Mouse (Mus musculus): ENCODE measurements around the gene Brip1. TPM values are rescaled to one million over a fixed set of nuclear protein-coding genes. Genes with fewer than 3 reads are reported as not detected.

The Brip1 gene
- polyA plus RNA-seq, 1 experiment from 2014 or later = 11.4 TPM

DNA sequence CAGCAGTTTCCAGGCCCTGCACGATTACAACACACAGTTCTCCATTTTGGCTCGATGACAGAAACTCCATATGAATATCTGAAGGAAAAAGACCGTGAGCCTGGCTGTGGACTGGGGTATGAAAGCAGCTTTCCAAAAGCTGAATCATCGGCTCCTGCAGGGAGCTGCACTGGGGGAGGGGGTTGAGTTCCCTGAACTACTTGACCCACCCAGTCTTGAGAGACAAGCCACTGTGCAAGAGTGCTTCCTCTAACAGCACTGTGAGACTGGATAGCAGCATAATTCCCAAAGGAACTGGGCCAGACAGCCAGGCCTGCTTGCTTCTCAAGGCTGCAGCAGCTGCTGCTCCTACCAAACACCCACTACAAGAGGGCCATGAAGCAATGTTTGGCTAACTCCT is 178.6 kb downstream of the Brip1 start:
- peak; percentile 98 for ATAC-seq (ENCODE audit: low read depth)
- no peak overlapping the region for H3K4me3 ChIP-seq (ENCODE audit: low read length)
- no peaks in the 10 kb centered on the region for H3K27me3 ChIP-seq (ENCODE audit: control insufficient read depth, insufficient read depth, low read depth, low read length)
- H3K36me3 ChIP-seq (ENCODE audit: control insufficient read depth, insufficient read depth, low read length) = no peaks in the 10 kb centered on the region
- 26% methylated on average over 4 of the region's 4 CpGs for WGBS
- no peak overlapping the region for H3K4me2 ChIP-seq (ENCODE audit: low read depth, low read length)
- no peaks in the 10 kb centered on the region for H3K9me3 ChIP-seq (ENCODE audit: control insufficient read depth, low read length)
- H3K9ac ChIP-seq (ENCODE audit: low read length) = no peak overlapping the region
- peak overlapping the region; percentile 45 for H3K27ac ChIP-seq (ENCODE audit: low read length)
- H3K4me1 ChIP-seq (replicated peaks; ENCODE audit: control insufficient read depth, insufficient read depth, low read length) = peaks cover 9% of the 10 kb centered on the region

DNA sequence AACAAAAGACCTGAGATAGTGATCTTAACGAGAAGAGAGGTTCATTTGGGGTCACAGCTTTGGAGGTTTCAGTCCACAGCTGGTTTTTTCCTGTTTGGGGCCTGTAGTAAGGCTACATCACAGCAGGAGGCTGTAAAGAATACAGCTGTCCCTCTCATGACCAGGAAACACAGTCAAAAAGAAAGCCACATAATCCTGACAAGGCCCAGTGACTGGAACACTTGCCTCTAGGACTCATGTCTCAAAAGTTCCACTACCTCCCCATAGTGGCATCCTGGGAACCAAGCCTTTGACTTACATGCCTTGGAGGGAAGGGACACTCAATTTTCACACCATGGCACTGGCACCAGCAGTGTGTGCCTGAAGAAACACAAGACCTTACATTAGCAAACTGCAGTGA is 181.0 kb downstream of the Brip1 start:
- Histone ChIP-seq H3K27me3 (ENCODE audit: control insufficient read depth, insufficient read depth, low read depth, low read length) (no peaks in the 10 kb centered on the region), H3K9ac (ENCODE audit: low read length) (no peak overlapping the region), H3K27ac (ENCODE audit: low read length) (no peak overlapping the region), H3K4me2 (ENCODE audit: low read depth, low read length) (no peak overlapping the region), H3K9me3 (ENCODE audit: control insufficient read depth, low read length) (no peaks in the 10 kb centered on the region), H3K4me3 (ENCODE audit: low read length) (no peak overlapping the region), H3K4me1 (replicated peaks; ENCODE audit: control insufficient read depth, insufficient read depth, low read length) (peaks cover 12% of the 10 kb centered on the region), H3K36me3 (ENCODE audit: control insufficient read depth, insufficient read depth, low read length) (no peaks in the 10 kb centered on the region)
- 47% methylated on average over 1 of the region's 1 CpGs for WGBS
- no peak for ATAC-seq (ENCODE audit: low read depth)

DNA sequence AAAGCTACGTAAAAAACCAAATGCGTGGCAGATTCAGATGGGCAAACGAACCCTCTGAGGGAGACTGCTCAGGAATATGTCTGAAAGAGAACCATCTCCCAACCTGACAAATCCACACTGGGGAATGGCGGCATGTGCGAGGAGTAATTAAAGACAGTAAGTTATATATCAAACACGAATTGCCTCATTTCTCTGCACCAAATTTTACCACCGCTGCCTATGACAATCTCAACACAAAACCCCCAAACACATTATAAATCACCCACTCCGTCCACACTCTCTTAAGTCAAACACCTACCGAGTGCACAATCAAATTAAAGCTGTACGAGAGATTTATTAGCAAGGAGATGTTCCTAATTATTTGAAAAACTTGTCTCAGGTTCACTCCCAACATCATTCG is 184.8 kb downstream of the Brip1 start:
- Histone ChIP-seq H3K4me1 (replicated peaks; ENCODE audit: control insufficient read depth, insufficient read depth, low read length) (peaks cover 3% of the 10 kb centered on the region; the same call in 1 of the 2 replicates), H3K36me3 (ENCODE audit: control insufficient read depth, insufficient read depth, low read length) (no peaks in the 10 kb centered on the region), H3K4me2 (ENCODE audit: low read depth, low read length) (0 out of 2 replicates have a peak overlapping the region, but pooled peaks have one; percentile 8), H3K27me3 (ENCODE audit: control insufficient read depth, insufficient read depth, low read depth, low read length) (no peaks in the 10 kb centered on the region), H3K4me3 (ENCODE audit: low read length) (no peak overlapping the region), H3K9ac (ENCODE audit: low read length) (no peak overlapping the region), H3K9me3 (ENCODE audit: control insufficient read depth, low read length) (no peaks in the 10 kb centered on the region), H3K27ac (ENCODE audit: low read length) (no peak overlapping the region)
- WGBS = 49% methylated on average over 11 of the region's 11 CpGs
- no peak for ATAC-seq (ENCODE audit: low read depth)

DNA sequence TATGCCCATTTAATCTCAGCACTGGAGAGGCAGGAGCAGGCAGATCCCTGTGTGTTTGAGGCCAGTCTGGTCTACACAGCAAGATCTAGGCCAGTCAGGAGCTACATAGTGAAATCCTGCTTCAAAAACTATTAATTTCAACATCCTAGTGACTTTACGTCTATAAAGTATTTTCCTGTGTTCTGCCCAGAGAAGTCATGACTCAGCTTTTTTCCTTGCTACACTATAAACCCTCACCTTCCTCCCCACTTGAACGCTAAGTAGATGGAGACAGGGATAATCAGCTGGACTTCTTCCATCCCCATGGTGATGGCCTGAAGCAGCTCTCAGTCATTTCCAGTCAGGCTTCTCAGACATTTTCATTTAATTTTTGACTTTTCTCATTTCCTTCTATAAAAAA is 187.9 kb downstream of the Brip1 start:
- no peaks in the 10 kb centered on the region for H3K9me3 ChIP-seq (ENCODE audit: control insufficient read depth, low read length)

DNA sequence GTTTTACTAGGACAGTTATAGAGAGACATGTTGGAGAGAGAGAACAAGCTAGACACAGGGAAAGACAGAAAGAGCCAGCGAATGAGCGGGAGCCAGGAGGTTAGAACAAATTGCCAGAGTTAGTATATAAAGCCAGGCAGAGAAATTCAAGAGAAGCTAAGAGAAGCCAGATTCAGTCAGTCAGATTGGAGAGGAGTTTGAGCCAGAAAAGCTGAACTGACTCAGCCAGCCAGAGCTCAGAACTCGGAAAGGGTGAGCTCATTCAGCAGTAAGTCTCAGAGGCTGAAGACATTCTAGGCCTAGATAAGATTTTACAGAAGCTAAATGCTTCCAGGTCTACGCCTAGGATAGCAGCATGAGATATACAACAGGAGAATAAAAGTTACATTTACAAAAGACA is 190.5 kb downstream of the Brip1 start:
- Histone ChIP-seq H3K4me2 (ENCODE audit: low read depth, low read length) (no peak overlapping the region), H3K4me3 (ENCODE audit: low read length) (no peak overlapping the region), H3K36me3 (ENCODE audit: control insufficient read depth, insufficient read depth, low read length) (no peaks in the 10 kb centered on the region), H3K4me1 (replicated peaks; ENCODE audit: control insufficient read depth, insufficient read depth, low read length) (no peaks in the 10 kb centered on the region), H3K27me3 (ENCODE audit: control insufficient read depth, insufficient read depth, low read depth, low read length) (no peaks in the 10 kb centered on the region), H3K27ac (ENCODE audit: low read length) (no peak overlapping the region), H3K9me3 (ENCODE audit: control insufficient read depth, low read length) (no peaks in the 10 kb centered on the region), H3K9ac (ENCODE audit: low read length) (no peak overlapping the region)
- ATAC-seq (ENCODE audit: low read depth) = no peak
- WGBS = 79% methylated on average over 4 of the region's 4 CpGs

More for the DNA sequence above, 187.9 kb downstream of the Brip1 start:
- Histone ChIP-seq H3K9ac (ENCODE audit: low read length) (no peak overlapping the region), H3K27ac (ENCODE audit: low read length) (no peak overlapping the region), H3K4me3 (ENCODE audit: low read length) (no peak overlapping the region), H3K4me1 (replicated peaks; ENCODE audit: control insufficient read depth, insufficient read depth, low read length) (peaks cover 3% of the 10 kb centered on the region; the same call in 1 of the 2 replicates), H3K4me2 (ENCODE audit: low read depth, low read length) (no peak overlapping the region), H3K36me3 (ENCODE audit: control insufficient read depth, insufficient read depth, low read length) (no peaks in the 10 kb centered on the region), H3K27me3 (ENCODE audit: control insufficient read depth, insufficient read depth, low read depth, low read length) (no peaks in the 10 kb centered on the region)
- no peak for ATAC-seq (ENCODE audit: low read depth)
- WGBS = 43% methylated on average over 2 of the region's 2 CpGs

DNA sequence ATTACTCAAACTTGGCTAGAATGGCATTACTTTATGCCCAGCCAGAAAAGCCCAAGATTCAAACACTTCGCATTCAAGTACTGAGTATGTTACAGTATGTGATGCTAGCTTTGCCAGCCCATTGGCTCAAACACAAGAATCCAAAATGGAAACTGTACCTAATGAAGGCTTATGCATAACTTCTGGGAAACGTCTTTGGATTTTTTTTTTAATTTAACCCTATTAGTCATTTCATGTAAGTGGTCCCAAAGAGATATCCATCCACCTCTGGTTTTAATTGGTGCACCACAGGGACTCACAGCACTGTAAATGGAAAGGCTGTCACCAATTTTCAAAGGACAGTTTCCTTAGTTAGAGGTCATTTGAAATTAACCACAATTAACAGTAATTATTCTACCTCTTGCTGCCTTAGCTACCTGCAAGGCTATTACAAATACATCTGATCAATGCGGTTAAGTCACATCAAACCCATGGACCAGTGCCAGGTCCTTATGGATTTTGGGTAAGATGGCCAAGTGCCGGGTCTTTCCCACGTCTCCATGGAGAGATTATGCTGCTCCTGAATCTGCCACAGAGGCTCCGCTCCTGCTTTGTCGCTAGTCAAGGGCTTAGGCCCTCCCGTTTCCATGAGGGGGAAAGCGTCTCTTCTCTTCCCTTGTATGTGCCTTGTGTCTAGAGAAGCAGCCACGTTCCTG is 192.6 kb downstream of the Brip1 start:
- H3K9ac ChIP-seq (ENCODE audit: low read length) = no peak overlapping the region
- no peaks in the 10 kb centered on the region for H3K36me3 ChIP-seq (ENCODE audit: control insufficient read depth, insufficient read depth, low read length)
- no peaks in the 10 kb centered on the region for H3K27me3 ChIP-seq (ENCODE audit: control insufficient read depth, insufficient read depth, low read depth, low read length)
- no peaks in the 10 kb centered on the region for H3K9me3 ChIP-seq (ENCODE audit: control insufficient read depth, low read length)
- H3K4me2 ChIP-seq (ENCODE audit: low read depth, low read length) = no peak overlapping the region
- ATAC-seq (ENCODE audit: low read depth) = no peak
- no peak overlapping the region for H3K27ac ChIP-seq (ENCODE audit: low read length)
- 80% methylated on average over 10 of the region's 10 CpGs for WGBS
- no peak overlapping the region for H3K4me3 ChIP-seq (ENCODE audit: low read length)
- H3K4me1 ChIP-seq (replicated peaks; ENCODE audit: control insufficient read depth, insufficient read depth, low read length) = no peaks in the 10 kb centered on the region

Other genes starting within 250 kb of the Brip1 start
- gene Ints2, start 56.4 kb upstream of the Brip1 start, polyA plus RNA-seq (2015; fragmentation: Nextera tagmentation; extraction: Ambion mirVana) = 20.3 and 26.3 TPM in 2 replicates
- gene Med13, start 156.4 kb upstream of the Brip1 start, polyA plus RNA-seq (2015; fragmentation: Nextera tagmentation; extraction: Ambion mirVana) = 7.5 and 7.6 TPM in 2 replicates